Mouse (Mus musculus) lung, embryonic 14.5 days (tissue): ENCODE data around the gene Zfp934. TPM values are rescaled to one million over a fixed set of nuclear protein-coding genes. Genes with fewer than 3 reads are reported as not detected.
"Not testable (repeated sequence)": the region's sequence is repeated elsewhere in the genome, so short reads cannot be mapped to it uniquely, and the experiment has no call there.

ENCODE experiments used
- ATAC-seq: fragments of 200-750 bp; cut with Nextera tagmentation; 2 replicates; pipeline ENCODE4 v1.8.0; 2017; ENCODE audit warnings: mild to moderate bottlenecking, moderate TSS enrichment, moderate library complexity; ENCODE audit not compliant: insufficient read depth
- DNase-seq: peaks from one replicate; pipeline ENCODE4 v3.0.0-alpha.2; 2015
- H3K27ac ChIP-seq: fragments of 300-500 bp; sonication (generic); 2 replicates; pipeline ENCODE4 v1.5.1; 2014; ENCODE audit warnings: low read depth, mild to moderate bottlenecking, moderate library complexity
- H3K27me3 ChIP-seq: fragments of 300-500 bp; sonication (generic); 2 replicates; pipeline ENCODE4 v1.6.1; 2014; ENCODE audit warnings: low read length, control low read depth; ENCODE audit not compliant: insufficient read depth
- H3K36me3 ChIP-seq: fragments of 300-500 bp; sonication (generic); 2 replicates; pipeline ENCODE4 v1.6.1; 2014; ENCODE audit warnings: control low read depth; ENCODE audit not compliant: insufficient read depth
- H3K4me1 ChIP-seq: fragments of 300-500 bp; sonication (generic); 2 replicates; pipeline ENCODE4 v1.6.1; 2014; ENCODE audit warnings: antibody characterized with exemption, control low read depth; ENCODE audit not compliant: insufficient read depth
- H3K4me2 ChIP-seq: fragments of 300-500 bp; sonication (generic); 2 replicates; pipeline ENCODE4 v1.6.1; 2014; ENCODE audit warnings: mild to moderate bottlenecking
- H3K4me3 ChIP-seq: fragments of 300-500 bp; sonication (generic); 2 replicates; pipeline ENCODE4 v1.5.1; 2014; ENCODE audit warnings: low read depth, low read length
- H3K9ac ChIP-seq: fragments of 300-500 bp; sonication (generic); 2 replicates; pipeline ENCODE4 v1.6.1; 2014
- H3K9me3 ChIP-seq: fragments of 300-500 bp; sonication (generic); 2 replicates; pipeline ENCODE4 v1.6.1; 2016; ENCODE audit warnings: low read depth, low read length, control low read depth
- CTCF ChIP-seq: IDR thresholded peaks from 2 replicates; pipeline ENCODE4 v1.5.1; 2016; ENCODE audit warnings: antibody characterized with exemption, low read depth
- WGBS: fragments of 180-500 bp; shearing (Covaris S2); extraction: QIAGEN DNeasy Blood & Tissue Kit; methylation state at CpG from one replicate; pipeline ENCODE4 v1.1.7; 2014; 5-methylcytosine and 5-hydroxymethylcytosine counted together
- polyA plus RNA-seq: library from polyadenylated mRNA; unstranded; fragments of >200 nt; fragmentation: Nextera tagmentation; extraction: Ambion mirVana; gene quantifications from 2 replicates; pipeline ENCODE4 v1.2.1, GENCODE M21; 2014

Zfp934 gene
- 23.3 and 24.5 TPM in 2 replicates for polyA plus RNA-seq

GRCm38 (mm10) chr13:62571099-62571498, at the start of gene Zfp934:
Gene Zfp934, minus strand, starts transcription at chr13:62571199.
- ATAC-seq = not testable (repeated sequence)

GRCm38 (mm10) chr13:62617449-62617848, 46.5 kb upstream of the Zfp934 start:
- not testable (repeated sequence) for H3K9me3 ChIP-seq, H3K9ac ChIP-seq, H3K4me1 ChIP-seq, H3K27me3 ChIP-seq, H3K4me2 ChIP-seq, H3K4me3 ChIP-seq, H3K36me3 ChIP-seq, DNase-seq, ATAC-seq, H3K27ac ChIP-seq
- whole genome bisulfite sequencing = 89% methylated on average over 4 of the region's 4 CpGs

More at GRCm38 (mm10) chr13:62571099-62571498, at the start of gene Zfp934:
- not testable (repeated sequence) for H3K4me1 ChIP-seq, H3K4me3 ChIP-seq, DNase-seq, H3K9ac ChIP-seq, H3K9me3 ChIP-seq, H3K4me2 ChIP-seq, H3K27me3 ChIP-seq, H3K36me3 ChIP-seq, H3K27ac ChIP-seq
- 73% methylated on average over 2 of the region's 6 CpGs for WGBS

- TF ChIP-seq CTCF = 0 out of 2 replicates have a peak, but pooled peaks have one; percentile 7
- not testable (repeated sequence) for H3K27me3 ChIP-seq, H3K9me3 ChIP-seq, H3K36me3 ChIP-seq, H3K27ac ChIP-seq, ATAC-seq, H3K4me3 ChIP-seq, H3K4me2 ChIP-seq, H3K4me1 ChIP-seq, DNase-seq, H3K9ac ChIP-seq
- WGBS = 18% methylated on average over 1 of the region's 1 CpGs
These were observed 9.3 kb downstream of the Zfp934 start for GRCm38 (mm10) chr13:62561696-62562095.

GRCm38 (mm10) chr13:62558189-62559110, 12.5 kb downstream of the Zfp934 start, which contains the start of gene Zfp935:
Gene Zfp935, minus strand, starts transcription at chr13:62558511.
- Histone ChIP-seq H3K4me2 (peak within 1 kb of the TSS; percentile 43), H3K4me3 (peak within 1 kb of the TSS; percentile 40), H3K9ac (peak within 1 kb of the TSS; percentile 52)
- ATAC-seq, H3K27me3 ChIP-seq, H3K4me1 ChIP-seq, H3K9me3 ChIP-seq, H3K27ac ChIP-seq, H3K36me3 ChIP-seq: not testable (repeated sequence)
- DNase-seq = peak; percentile 20
- 3% methylated on average over 25 of the region's 27 CpGs for WGBS

GRCm38 (mm10) chr13:62530129-62530528, 40.9 kb downstream of the Zfp934 start:
- H3K4me2 ChIP-seq, H3K4me1 ChIP-seq, H3K4me3 ChIP-seq, ATAC-seq, H3K9ac ChIP-seq, DNase-seq, H3K9me3 ChIP-seq, H3K27me3 ChIP-seq, H3K27ac ChIP-seq, H3K36me3 ChIP-seq: not testable (repeated sequence)

- 88% methylated on average over 1 of the region's 1 CpGs for WGBS
- H3K4me2 ChIP-seq, H3K9me3 ChIP-seq, H3K36me3 ChIP-seq, H3K4me3 ChIP-seq, H3K9ac ChIP-seq, H3K27ac ChIP-seq, H3K27me3 ChIP-seq, H3K4me1 ChIP-seq, ATAC-seq, DNase-seq: not testable (repeated sequence)
These were observed 60.2 kb downstream of the Zfp934 start for GRCm38 (mm10) chr13:62510641-62511420.

- not testable (repeated sequence) for H3K4me1 ChIP-seq, H3K4me2 ChIP-seq, DNase-seq, H3K27me3 ChIP-seq, H3K27ac ChIP-seq, H3K9ac ChIP-seq, H3K36me3 ChIP-seq, H3K9me3 ChIP-seq, ATAC-seq, H3K4me3 ChIP-seq
- 91% methylated on average over 8 of the region's 8 CpGs for WGBS
These were observed 98.3 kb downstream of the Zfp934 start for GRCm38 (mm10) chr13:62472661-62473060.
